Mouse (Mus musculus) CH12.LX (cell line): ENCODE data around the gene Prkd3. TPM values are rescaled to one million over a fixed set of nuclear protein-coding genes. Genes with fewer than 3 reads are reported as not detected.

Experiments used
- DNase-seq: peaks from one replicate; pipeline ENCODE4 v3.0.0-alpha.2; 2013; ENCODE audit errors: extremely low read depth
- H3K27ac ChIP-seq: 2 replicates; pipeline ENCODE4 v1.5.1; 2012; ENCODE audit warnings: low read depth, mild to moderate bottlenecking, control low read depth, moderate library complexity; ENCODE audit not compliant: insufficient read depth
- H3K27me3 ChIP-seq: replicated peaks from 2 replicates; pipeline ENCODE3; 2012; ENCODE audit warnings: inconsistent platforms
- H3K36me3 ChIP-seq, 2 experiments: replicated peaks in 1 of 2; 2 replicates each; pipeline versions ENCODE3 to v1.6.1; 2012; ENCODE audit warnings: inconsistent platforms in 1 of 2, low read length in 1 of 2, mild to moderate bottlenecking in 1 of 2, mixed read lengths in 1 of 2, moderate library complexity in 1 of 2; ENCODE audit not compliant: control insufficient read depth in 1 of 2, insufficient read depth in 1 of 2
- H3K4me1 ChIP-seq, 2 experiments: 2 replicates each; pipeline ENCODE4 v1.6.1; 2012; ENCODE audit warnings: inconsistent platforms in 1 of 2, moderate library complexity in 1 of 2; ENCODE audit not compliant: insufficient read depth in 2 of 2, control insufficient read depth in 1 of 2
- H3K4me2 ChIP-seq: 2 replicates; pipeline ENCODE4 v1.6.1; 2012; ENCODE audit warnings: low read depth, mild to moderate bottlenecking, control low read depth; ENCODE audit not compliant: poor library complexity, insufficient read depth, severe bottlenecking
- H3K4me3 ChIP-seq, 3 experiments: fragments of 150-350 bp in 1 of 3; sonication (generic) in 1 of 3; replicated peaks in 1 of 3; 2 replicates each; pipeline versions ENCODE3 to v1.5.1; 2011 to 2012; ENCODE audit warnings: low read depth in 2 of 3, low read length in 2 of 3, mild to moderate bottlenecking in 2 of 3, moderate library complexity in 2 of 3, control low read depth in 1 of 3, improper control_type of control experiment in 1 of 3, inconsistent platforms in 1 of 3, mixed read lengths in 1 of 3; ENCODE audit not compliant: poor library complexity in 1 of 3
- H3K79me2 ChIP-seq: replicated peaks from 2 replicates; pipeline ENCODE4 v1.6.1; 2012; ENCODE audit warnings: mild to moderate bottlenecking, moderate library complexity; ENCODE audit not compliant: control insufficient read depth, poor library complexity, insufficient read depth, severe bottlenecking; ENCODE audit errors: extremely low read depth
- H3K9ac ChIP-seq: 2 replicates; pipeline ENCODE4 v1.6.1; 2012; ENCODE audit warnings: low read depth, mild to moderate bottlenecking, control low read depth, moderate library complexity; ENCODE audit not compliant: insufficient read depth
- H3K9me3 ChIP-seq: replicated peaks from 2 replicates; pipeline ENCODE3; 2012; ENCODE audit warnings: low read length, inconsistent platforms, mixed read lengths
- BHLHE40 ChIP-seq: IDR thresholded peaks from 2 replicates; pipeline ENCODE4 v1.6.1; 2011; ENCODE audit warnings: mild to moderate bottlenecking, low read depth, low read length, improper control_type of control experiment
- CHD1 ChIP-seq: IDR thresholded peaks from 2 replicates; pipeline ENCODE4 v1.6.1; 2012; ENCODE audit warnings: low read depth, low read length, improper control_type of control experiment, inconsistent platforms
- CTCF ChIP-seq, 2 experiments: IDR thresholded peaks in 1 of 2; conservative IDR thresholded peaks in 1 of 2; 2 replicates each; pipeline ENCODE4 v1.5.1; 2011 to 2012; ENCODE audit warnings: low read depth in 2 of 2, low read length in 2 of 2, improper control_type of control experiment in 1 of 2, inconsistent platforms in 1 of 2, mild to moderate bottlenecking in 1 of 2, moderate library complexity in 1 of 2
- ELF1 ChIP-seq: IDR thresholded peaks from 2 replicates; pipeline ENCODE4 v1.6.1; 2014; ENCODE audit warnings: low read depth, mild to moderate bottlenecking, inconsistent platforms, low read length, improper control_type of control experiment
- EP300 ChIP-seq: IDR thresholded peaks from 2 replicates; pipeline ENCODE4 v1.6.1; 2011; ENCODE audit warnings: low read length, improper control_type of control experiment
- ETS1 ChIP-seq: conservative IDR thresholded peaks from 2 replicates; pipeline ENCODE4 v1.6.1; 2012; ENCODE audit warnings: low read depth, mild to moderate bottlenecking, inconsistent platforms, low read length, improper control_type of control experiment, moderate library complexity
- GABPA ChIP-seq: IDR thresholded peaks from 2 replicates; pipeline ENCODE4 v1.6.1; 2012; ENCODE audit warnings: low read depth, low read length, improper control_type of control experiment, inconsistent platforms; ENCODE audit not compliant: insufficient replicate concordance
- HCFC1 ChIP-seq: IDR thresholded peaks from 2 replicates; pipeline ENCODE4 v1.6.1; 2012; ENCODE audit warnings: low read depth, mild to moderate bottlenecking, inconsistent platforms, low read length, improper control_type of control experiment
- IRF4 ChIP-seq: IDR thresholded peaks from 2 replicates; pipeline ENCODE4 v1.6.1; 2014; ENCODE audit warnings: low read depth, mild to moderate bottlenecking, inconsistent platforms, low read length, improper control_type of control experiment
- JUN ChIP-seq: IDR thresholded peaks from 2 replicates; pipeline ENCODE4 v1.6.1; 2011; ENCODE audit warnings: low read depth, mild to moderate bottlenecking, low read length, improper control_type of control experiment, moderate library complexity; ENCODE audit not compliant: insufficient read depth
- JUND ChIP-seq: conservative IDR thresholded peaks from 2 replicates; pipeline ENCODE4 v1.6.1; 2011; ENCODE audit warnings: low read depth, low read length, improper control_type of control experiment
- KAT2A ChIP-seq: IDR thresholded peaks from 2 replicates; pipeline ENCODE4 v1.6.1; 2012; ENCODE audit warnings: low read length, improper control_type of control experiment, inconsistent platforms; ENCODE audit not compliant: insufficient replicate concordance
- MAFK ChIP-seq: IDR thresholded peaks from 2 replicates; pipeline ENCODE4 v1.6.1; 2011; ENCODE audit warnings: low read length, improper control_type of control experiment; ENCODE audit not compliant: insufficient replicate concordance
- MAX ChIP-seq: IDR thresholded peaks from 2 replicates; pipeline ENCODE4 v1.6.1; 2011; ENCODE audit warnings: low read length, improper control_type of control experiment
- MYC ChIP-seq: IDR thresholded peaks from 2 replicates; pipeline ENCODE4 v1.6.1; 2011; ENCODE audit warnings: low read depth, mild to moderate bottlenecking, improper control_type of control experiment, low read length
- NELFE ChIP-seq: IDR thresholded peaks from 2 replicates; pipeline ENCODE4 v1.6.1; 2011; ENCODE audit warnings: low read depth, low read length, improper control_type of control experiment
- NRF1 ChIP-seq: IDR thresholded peaks from 2 replicates; pipeline ENCODE4 v1.6.1; 2014; ENCODE audit warnings: low read depth, mild to moderate bottlenecking, inconsistent platforms, low read length, improper control_type of control experiment, moderate library complexity
- POLR2A ChIP-seq: IDR thresholded peaks from 2 replicates; pipeline ENCODE4 v1.6.1; 2011; ENCODE audit warnings: low read depth, mild to moderate bottlenecking, improper control_type of control experiment, low read length
- POLR2AphosphoS2 ChIP-seq: IDR thresholded peaks from 2 replicates; pipeline ENCODE4 v1.6.1; 2011; ENCODE audit warnings: low read depth, low read length, improper control_type of control experiment
- RCOR1 ChIP-seq: conservative IDR thresholded peaks from 2 replicates; pipeline ENCODE4 v1.6.1; 2012; ENCODE audit warnings: low read depth, mild to moderate bottlenecking, inconsistent platforms, low read length, improper control_type of control experiment
- SIN3A ChIP-seq: IDR thresholded peaks from 2 replicates; pipeline ENCODE4 v1.6.1; 2012; ENCODE audit warnings: low read length, improper control_type of control experiment, inconsistent platforms
- SMC3 ChIP-seq: IDR thresholded peaks from 2 replicates; pipeline ENCODE4 v1.6.1; 2011; ENCODE audit warnings: low read depth, low read length, improper control_type of control experiment
- TBP ChIP-seq: conservative IDR thresholded peaks from 2 replicates; pipeline ENCODE4 v1.6.1; 2011; ENCODE audit warnings: low read depth, low read length, improper control_type of control experiment
- TCF12 ChIP-seq: IDR thresholded peaks from 2 replicates; pipeline ENCODE4 v1.6.1; 2014; ENCODE audit warnings: low read depth, mild to moderate bottlenecking, inconsistent platforms, low read length, improper control_type of control experiment
- ZC3H11A ChIP-seq: IDR thresholded peaks from 2 replicates; pipeline ENCODE4 v1.6.1; 2012; ENCODE audit warnings: low read depth, mild to moderate bottlenecking, inconsistent platforms, low read length, improper control_type of control experiment
- ZMIZ1 ChIP-seq: IDR thresholded peaks from 2 replicates; pipeline ENCODE4 v1.6.1; 2012; ENCODE audit warnings: low read depth, mild to moderate bottlenecking, inconsistent platforms, low read length, improper control_type of control experiment
- ZNF384 ChIP-seq: IDR thresholded peaks from 2 replicates; pipeline ENCODE4 v1.6.1; 2012; ENCODE audit warnings: low read depth, low read length, improper control_type of control experiment, inconsistent platforms
- dilution Hi-C: fragments of 300-500 bp; cut with MboI; formaldehyde crosslinking; loops from 2 replicates; pipeline ENCODE4 v1.14.3; 2020; ENCODE audit warnings: low sequenced_read_pairs; ENCODE audit not compliant: extremely low pct_unique_long_range_greater_than_20kb, extremely low pct_ligation_motif_present
- in situ Hi-C: fragments of 300-500 bp; cut with MboI; formaldehyde crosslinking; loops from 3 replicates; pipeline ENCODE4 v1.14.3; 2019; ENCODE audit warnings: low sequenced_read_pairs, low pct_ligation_motif_present, low pct_unique_long_range_greater_than_20kb, mixed read lengths
- polyA plus RNA-seq: library from polyadenylated mRNA; unstranded; fragments of >175 nt; gene quantifications from 2 replicates; pipeline ENCODE4 v1.2.1, GENCODE M21; 2012; ENCODE audit warnings: low read depth; ENCODE audit not compliant: insufficient read length
- total RNA-seq, 2 experiments: library from RNA; depleted of rRNA; stranded (reverse); fragments of 300-350 nt in 1 of 2; fragments of >200 nt in 1 of 2; gene quantifications; 2 replicates each; pipeline ENCODE4 v1.2.3; 2012 to 2014

The Prkd3 gene
- total and polyA plus RNA-seq, 3 experiments: not detected

DNA sequence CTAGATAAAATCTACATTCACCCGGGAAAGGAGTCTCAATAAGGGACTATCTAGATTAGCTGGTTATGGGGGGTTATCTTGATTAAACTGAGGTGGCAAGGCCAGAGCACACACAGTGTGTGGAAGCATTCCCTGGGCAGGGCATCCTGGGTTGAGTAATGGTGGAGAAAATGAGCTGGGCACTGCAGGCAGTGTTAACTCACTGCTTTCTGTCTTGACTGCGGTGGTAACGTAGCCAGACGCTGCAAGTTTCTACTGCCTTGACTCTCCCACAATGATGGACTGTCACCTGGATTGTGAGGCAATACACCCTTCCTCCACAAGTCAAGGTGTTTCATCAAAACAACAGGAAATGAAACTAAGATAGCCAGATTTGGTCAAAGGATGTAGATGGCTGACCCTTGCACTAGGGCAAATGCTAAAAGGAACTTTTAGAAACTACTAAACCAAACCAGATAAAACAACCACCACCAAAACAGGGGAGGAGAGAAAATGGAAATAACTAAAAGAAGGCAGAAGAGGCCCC lies 20.8 kb downstream of the Prkd3 start:
- TF ChIP-seq POLR2AphosphoS2: no peak
- TF ChIP-seq MAFK: no peak
- no peak for TF ChIP-seq BHLHE40
- TF ChIP-seq ZNF384: no peak
- TF ChIP-seq ZMIZ1: no peak
- no peak for TF ChIP-seq CHD1
- TF ChIP-seq NELFE: no peak
- no peak for TF ChIP-seq ETS1
- no peak for TF ChIP-seq TBP
- TF ChIP-seq ZC3H11A: no peak
- TF ChIP-seq GABPA: no peak

DNA sequence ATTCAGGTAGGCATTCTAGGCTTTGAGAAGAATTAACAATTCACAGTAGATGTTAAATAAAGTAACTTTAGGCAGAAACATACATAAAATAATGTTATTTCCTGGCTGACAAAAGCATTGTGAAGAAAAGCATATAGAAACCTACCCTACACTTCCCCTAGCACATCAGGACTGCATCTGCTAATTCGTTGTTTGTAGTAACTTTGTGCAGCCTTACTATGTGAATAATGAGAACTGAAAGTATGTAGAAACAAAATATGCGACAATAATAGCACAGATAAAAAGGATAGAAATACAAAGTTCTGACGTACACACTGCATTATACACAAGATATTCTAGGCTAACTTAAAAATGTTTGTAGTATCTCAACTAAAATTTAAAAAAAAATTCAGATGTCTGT lies 21.4 kb downstream of the Prkd3 start:
- dilution Hi-C loops (no loop called here), in situ Hi-C loops (no loop called here)
- Histone ChIP-seq H3K4me2 (no peak overlapping the region), H3K36me3 (no peaks in the 10 kb centered on the region), H3K9ac (no peak overlapping the region), H3K27me3 (no peaks in the 10 kb centered on the region), H3K9me3 (no peaks in the 10 kb centered on the region), H3K27ac (no peak overlapping the region), H3K4me1 (peaks cover 0 to 4% of the 10 kb centered on the region in 2 experiments; a peak in 1 of 4 replicates), H3K4me3 (no peak overlapping the region), H3K79me2 (no peaks in the 10 kb centered on the region)
- TF ChIP-seq HCFC1 (no peak), IRF4 (no peak), NRF1 (no peak), EP300 (no peak), POLR2A (no peak), RCOR1 (no peak), SIN3A (no peak), JUND (no peak), CHD1 (no peak), CTCF (conservative IDR thresholded peaks at IDR 0.05 in 1 of 2, IDR thresholded peaks at IDR 0.05 in 1 of 2; ENCODE audit: low read depth in 2 of 2, low read length in 2 of 2) (no peak), TCF12 (no peak), ZNF384 (no peak), ELF1 (no peak), MYC (no peak), MAX (no peak), ZMIZ1 (no peak), KAT2A (no peak), JUN (no peak), SMC3 (no peak)
- no peak for DNase-seq

More for the DNA sequence above, 20.8 kb downstream of the Prkd3 start:
- H3K27ac ChIP-seq: no peak overlapping the region
- H3K4me3 ChIP-seq: no peak overlapping the region
- H3K9ac ChIP-seq: no peak overlapping the region
- dilution Hi-C loops (no loop called here), in situ Hi-C loops (no loop called here)
- no peaks in the 10 kb centered on the region for H3K36me3 ChIP-seq
- no peak for DNase-seq
- H3K9me3 ChIP-seq: no peaks in the 10 kb centered on the region
- no peak overlapping the region for H3K4me2 ChIP-seq
- H3K79me2 ChIP-seq: no peaks in the 10 kb centered on the region
- H3K27me3 ChIP-seq: no peaks in the 10 kb centered on the region
- H3K4me1 ChIP-seq: peaks cover 0 to 4% of the 10 kb centered on the region in 2 experiments; a peak in 1 of 4 replicates
